Mouse (Mus musculus) brain, embryonic 14.5 days (tissue): ENCODE results near the gene Psme1.

Source experiments
- CTCF ChIP-seq: fragments of 200-500 bp; IDR thresholded peaks from 2 replicates; pipeline ENCODE4 v1.5.1; 2012; ENCODE audit warnings: inconsistent platforms, mild to moderate bottlenecking, moderate library complexity, borderline replicate concordance; ENCODE audit not compliant: insufficient read depth, insufficient read length; ENCODE audit errors: extremely low read depth
- POLR2A ChIP-seq: fragments of 200-500 bp; IDR thresholded peaks from 2 replicates; pipeline ENCODE4 v1.6.1; 2012; ENCODE audit warnings: mild to moderate bottlenecking, inconsistent platforms, borderline replicate concordance; ENCODE audit not compliant: poor library complexity, insufficient read depth, insufficient read length, severe bottlenecking; ENCODE audit errors: extremely low read depth

DNA sequence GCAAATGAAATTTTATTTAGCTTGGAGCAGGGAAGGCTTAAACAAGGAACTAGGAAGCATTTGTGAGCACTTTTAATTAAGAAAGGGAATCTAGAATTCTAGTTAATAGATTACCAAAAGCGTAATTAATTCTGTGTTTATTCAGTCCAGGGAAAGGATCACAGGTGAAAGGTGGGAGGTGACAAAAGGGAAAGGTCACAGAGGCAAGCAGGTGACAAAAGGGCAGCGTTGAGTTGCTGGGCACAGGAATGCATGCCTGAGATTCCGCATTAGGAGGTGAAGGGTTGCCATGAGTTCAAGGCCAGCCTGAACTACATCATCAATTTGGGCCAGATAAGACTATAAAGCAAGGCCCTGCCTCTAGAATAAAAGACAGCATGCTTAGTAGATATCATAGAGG lies 10.4 kb upstream of the Psme1 start:
- no peak for TF ChIP-seq CTCF
- TF ChIP-seq POLR2A: no peak
